Mouse (Mus musculus) lung, embryonic 16.5 days (tissue): ENCODE results near the gene Snx11. TPM values are rescaled to one million over a fixed set of nuclear protein-coding genes. Genes with fewer than 3 reads are reported as not detected.
"Not testable (repeated sequence)": the region's sequence is repeated elsewhere in the genome, so short reads cannot be mapped to it uniquely, and the experiment has no call there.

Experiments
- ATAC-seq: fragments of 200-750 bp; cut with Nextera tagmentation; 2 replicates; pipeline ENCODE4 v1.8.0; 2017; ENCODE audit warnings: low read depth, mild to moderate bottlenecking, moderate library complexity
- H3K27ac ChIP-seq: fragments of 300-500 bp; sonication (generic); 2 replicates; pipeline ENCODE4 v1.5.1; 2014; ENCODE audit warnings: mild to moderate bottlenecking, control low read depth, low read length
- H3K27me3 ChIP-seq: fragments of 300-500 bp; sonication (generic); 2 replicates; pipeline ENCODE4 v1.6.1; 2014; ENCODE audit warnings: low read depth, low read length, mixed read lengths; ENCODE audit not compliant: control insufficient read depth, insufficient read depth
- H3K36me3 ChIP-seq: fragments of 300-500 bp; sonication (generic); 2 replicates; pipeline ENCODE4 v1.6.1; 2014; ENCODE audit warnings: low read length; ENCODE audit not compliant: control insufficient read depth, insufficient read depth
- H3K4me1 ChIP-seq: fragments of 300-500 bp; sonication (generic); replicated peaks from 2 replicates; pipeline ENCODE4 v1.6.1; 2014; ENCODE audit warnings: low read length, mixed read lengths; ENCODE audit not compliant: control insufficient read depth, insufficient read depth
- H3K4me2 ChIP-seq: fragments of 300-500 bp; sonication (generic); 2 replicates; pipeline ENCODE4 v1.6.1; 2014; ENCODE audit warnings: low read depth, low read length, control low read depth
- H3K4me3 ChIP-seq: fragments of 300-500 bp; sonication (generic); 2 replicates; pipeline ENCODE4 v1.5.1; 2014; ENCODE audit warnings: mild to moderate bottlenecking, low read length, control low read depth
- H3K9ac ChIP-seq: fragments of 300-500 bp; sonication (generic); 2 replicates; pipeline ENCODE4 v1.6.1; 2014; ENCODE audit warnings: low read length, control low read depth
- H3K9me3 ChIP-seq: fragments of 300-500 bp; sonication (generic); 2 replicates; pipeline ENCODE4 v1.6.1; 2016; ENCODE audit warnings: low read length; ENCODE audit not compliant: control insufficient read depth
- WGBS: fragments of 180-500 bp; shearing (Covaris S2); extraction: QIAGEN DNeasy Blood & Tissue Kit; methylation state at CpG from one replicate; pipeline ENCODE4 v1.1.7; 2014; 5-methylcytosine and 5-hydroxymethylcytosine counted together
- polyA plus RNA-seq: library from polyadenylated mRNA; unstranded; fragments of >200 nt; fragmentation: Nextera tagmentation; extraction: Ambion mirVana; gene quantifications from 2 replicates; pipeline ENCODE4 v1.2.1, GENCODE M21; 2015

The Snx11 gene
- polyA plus RNA-seq, 1 experiment from 2014 or later, result 16.6 TPM

- Histone ChIP-seq H3K27ac (no peak overlapping the region), H3K36me3 (peaks cover 30% of the 10 kb centered on the region), H3K9me3 (no peaks in the 10 kb centered on the region), H3K4me1 (no peaks in the 10 kb centered on the region), H3K4me3 (no peak overlapping the region), H3K27me3 (no peaks in the 10 kb centered on the region), H3K9ac (no peak overlapping the region), H3K4me2 (no peak overlapping the region)
- ATAC-seq, result no peak
- WGBS, result 91% methylated on average over 2 of the region's 2 CpGs
Observed at GRCm38 (mm10) chr11:96799511-96799910, 22.2 kb upstream of the Snx11 start.

GRCm38 (mm10) chr11:96796586-96796985, 19.2 kb upstream of the Snx11 start:
- no peak overlapping the region for H3K27ac ChIP-seq
- H3K9me3 ChIP-seq, result no peaks in the 10 kb centered on the region
- H3K4me3 ChIP-seq, result no peak overlapping the region
- no peaks in the 10 kb centered on the region; the same call in 1 of the 2 replicates for H3K4me1 ChIP-seq
- no peak for ATAC-seq
- H3K9ac ChIP-seq, result no peak overlapping the region
- no peaks in the 10 kb centered on the region for H3K27me3 ChIP-seq
- no peak overlapping the region for H3K4me2 ChIP-seq
- WGBS, result 44% methylated on average over 1 of the region's 1 CpGs
- H3K36me3 ChIP-seq, result peaks cover 14% of the 10 kb centered on the region; the same call in 1 of the 2 replicates

DNA sequence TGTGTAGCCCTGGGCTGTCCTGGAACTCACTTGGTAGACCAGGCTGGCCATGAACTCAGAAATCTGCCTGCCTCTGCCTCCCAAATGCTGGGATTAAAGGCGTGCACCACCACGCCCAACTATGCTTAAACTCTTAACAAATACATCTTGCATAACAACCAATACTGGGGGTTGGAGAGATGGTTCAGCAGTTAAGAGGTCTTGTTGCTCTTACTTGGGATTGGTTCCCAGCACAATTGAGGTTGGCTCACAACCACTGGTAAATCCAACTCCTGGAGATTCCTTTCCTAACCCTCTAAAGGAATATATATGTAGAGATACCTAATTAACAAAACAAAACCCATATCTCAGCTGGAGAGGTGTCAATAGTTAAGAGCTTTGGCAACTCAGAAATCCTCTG, 18.7 kb upstream of the Snx11 start:
- Histone ChIP-seq H3K36me3 (peaks cover 10% of the 10 kb centered on the region; the same call in 1 of the 2 replicates), H3K27ac (no peak overlapping the region), H3K9me3 (no peaks in the 10 kb centered on the region), H3K4me2 (no peak overlapping the region), H3K27me3 (no peaks in the 10 kb centered on the region), H3K4me3 (no peak overlapping the region), H3K9ac (no peak overlapping the region), H3K4me1 (no peaks in the 10 kb centered on the region; the same call in none of the 2 replicates)
- ATAC-seq, result no peak
- WGBS, result 94% methylated on average over 2 of the region's 2 CpGs

- Histone ChIP-seq H3K4me1 (peaks cover 6% of the 10 kb centered on the region), H3K27ac (no peak overlapping the region), H3K27me3 (no peaks in the 10 kb centered on the region), H3K36me3 (peaks cover 7% of the 10 kb centered on the region; the same call in 1 of the 2 replicates), H3K4me3 (no peak overlapping the region), H3K9ac (no peak overlapping the region), H3K9me3 (no peaks in the 10 kb centered on the region), H3K4me2 (no peak overlapping the region)
- ATAC-seq, result no peak
- 90% methylated on average over 13 of the region's 13 CpGs for WGBS
Observed at GRCm38 (mm10) chr11:96795491-96795890, 18.1 kb upstream of the Snx11 start.

GRCm38 (mm10) chr11:96790681-96791080, 13.3 kb upstream of the Snx11 start:
- H3K27ac ChIP-seq, result no peak overlapping the region
- peaks cover 14% of the 10 kb centered on the region for H3K4me1 ChIP-seq
- peak overlapping the region; percentile 90 for H3K4me3 ChIP-seq
- H3K9me3 ChIP-seq, result no peaks in the 10 kb centered on the region
- peak overlapping the region; percentile 38 for H3K9ac ChIP-seq
- 6% methylated on average over 1 of the region's 1 CpGs for WGBS
- peak overlapping the region; percentile 88 for H3K4me2 ChIP-seq
- H3K36me3 ChIP-seq, result peaks cover 1% of the 10 kb centered on the region; the same call in 1 of the 2 replicates
- H3K27me3 ChIP-seq, result no peaks in the 10 kb centered on the region
- ATAC-seq, result no peak

DNA sequence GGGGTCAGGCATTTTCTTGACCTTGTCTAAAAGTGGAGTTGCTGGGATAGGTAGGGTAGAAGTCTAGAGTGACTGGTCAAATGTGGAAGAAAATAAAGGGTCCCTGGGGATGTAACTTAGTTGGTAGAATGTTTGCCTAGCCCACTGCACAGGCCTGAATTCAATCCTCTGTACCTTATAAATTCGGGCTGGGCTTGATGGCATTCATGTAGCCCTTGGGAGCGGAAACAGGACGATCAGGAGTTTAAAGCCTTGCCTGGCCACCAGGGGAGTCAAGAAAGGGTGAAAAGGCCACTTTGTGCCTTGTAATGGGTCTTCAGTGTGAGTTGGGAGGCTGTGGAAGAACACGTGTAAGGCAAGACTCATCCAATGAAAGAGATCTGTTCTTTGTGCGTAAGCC, 12.6 kb upstream of the Snx11 start:
- Histone ChIP-seq H3K36me3 (no peaks in the 10 kb centered on the region), H3K27ac (peak overlapping the region; percentile 99), H3K27me3 (no peaks in the 10 kb centered on the region), H3K9me3 (no peaks in the 10 kb centered on the region), H3K9ac (peak overlapping the region; percentile 95), H3K4me1 (peaks cover 14% of the 10 kb centered on the region), H3K4me3 (peak overlapping the region; percentile 90), H3K4me2 (peak overlapping the region; percentile 88)
- WGBS, result 9% methylated on average over 5 of the region's 5 CpGs
- ATAC-seq, result no peak

- H3K36me3 ChIP-seq, result no peaks in the 10 kb centered on the region
- ATAC-seq, result peak; percentile 99
- peak within 1 kb of the TSS; percentile 90 for H3K4me3 ChIP-seq
- H3K27ac ChIP-seq, result peak within 1 kb of the TSS; percentile 99
- H3K4me2 ChIP-seq, result peak within 1 kb of the TSS; percentile 88
- H3K27me3 ChIP-seq, result no peaks in the 10 kb centered on the region
- WGBS, result under 1% methylated on average over 88 of the region's 93 CpGs
- peak within 1 kb of the TSS; percentile 95 for H3K9ac ChIP-seq
- H3K4me1 ChIP-seq, result peaks cover 14% of the 10 kb centered on the region
- no peaks in the 10 kb centered on the region for H3K9me3 ChIP-seq
Observed at GRCm38 (mm10) chr11:96788871-96789795, 11.8 kb upstream of the Snx11 start, which contains the start of gene Cbx1. Gene Cbx1, plus strand, starts transcription at chr11:96789127.

GRCm38 (mm10) chr11:96786731-96787450, 9.5 kb upstream of the Snx11 start:
- 32% methylated on average over 9 of the region's 9 CpGs for WGBS
- Histone ChIP-seq H3K36me3 (no peaks in the 10 kb centered on the region), H3K9me3 (no peaks in the 10 kb centered on the region), H3K9ac (no peak overlapping the region), H3K4me3 (no peak overlapping the region), H3K4me1 (peaks cover 14% of the 10 kb centered on the region), H3K27me3 (no peaks in the 10 kb centered on the region), H3K4me2 (no peak overlapping the region), H3K27ac (no peak overlapping the region)
- ATAC-seq, result no peak

- 11% methylated on average over 7 of the region's 7 CpGs for WGBS
Observed at GRCm38 (mm10) chr11:96784847-96785246, 7.5 kb upstream of the Snx11 start.

More at GRCm38 (mm10) chr11:96784847-96785246, 7.5 kb upstream of the Snx11 start:
- not testable (repeated sequence) for H3K27ac ChIP-seq, ATAC-seq, H3K9ac ChIP-seq, H3K9me3 ChIP-seq, H3K27me3 ChIP-seq, H3K4me3 ChIP-seq, H3K36me3 ChIP-seq, H3K4me2 ChIP-seq, H3K4me1 ChIP-seq
